Mouse (Mus musculus) G1E (cell line): Measurements from ENCODE around the gene Trip12. TPM values are rescaled to one million over a fixed set of nuclear protein-coding genes. Genes with fewer than 3 reads are reported as not detected.

Source experiments
- ATAC-seq: 2 replicates; pipeline ENCODE4 v1.8.0; 2016; ENCODE audit warnings: mild to moderate bottlenecking; ENCODE audit not compliant: insufficient number of reproducible peaks, poor library complexity, low FRiP score, severe bottlenecking; ENCODE audit errors: extremely low read depth
- DNase-seq: peaks from one replicate; pipeline ENCODE4 v3.0.0; 2012; ENCODE audit warnings: low spot score
- H3K27me3 ChIP-seq: 2 replicates; pipeline ENCODE4 v1.6.1; 2012; ENCODE audit warnings: mild to moderate bottlenecking, low read length, inconsistent platforms; ENCODE audit not compliant: insufficient read depth
- H3K36me3 ChIP-seq: replicated peaks from 2 replicates; pipeline ENCODE3; 2012; ENCODE audit warnings: mild to moderate bottlenecking, inconsistent platforms
- H3K4me1 ChIP-seq: 2 replicates; pipeline ENCODE4 v1.6.1; 2012; ENCODE audit warnings: low read depth, low read length, inconsistent platforms, mixed read lengths; ENCODE audit not compliant: insufficient read depth
- H3K4me3 ChIP-seq: 2 replicates; pipeline ENCODE4 v1.5.1; 2012; ENCODE audit warnings: low read depth, mild to moderate bottlenecking, inconsistent platforms, low read length, moderate library complexity, mixed read lengths
- H3K9me3 ChIP-seq: replicated peaks from 2 replicates; pipeline ENCODE4 v1.6.1; 2012; ENCODE audit warnings: inconsistent platforms
- CTCF ChIP-seq: IDR thresholded peaks from 2 replicates; pipeline ENCODE4 v1.5.1; 2012; ENCODE audit warnings: low read depth, low read length, inconsistent platforms, mixed read lengths
- GATA1 ChIP-seq: IDR thresholded peaks from 2 replicates; pipeline ENCODE4 v1.6.1; 2012; ENCODE audit warnings: borderline replicate concordance, low read length, inconsistent platforms, mixed read lengths
- GATA2 ChIP-seq: IDR thresholded peaks from 2 replicates; pipeline ENCODE4 v1.6.1; 2012; ENCODE audit warnings: low read depth, low read length, inconsistent platforms, borderline replicate concordance
- POLR2AphosphoS5 ChIP-seq: IDR thresholded peaks from 2 replicates; pipeline ENCODE4 v1.6.1; 2012; ENCODE audit warnings: low read depth, low read length, inconsistent platforms; ENCODE audit not compliant: insufficient replicate concordance
- TAL1 ChIP-seq: conservative IDR thresholded peaks from 2 replicates; pipeline ENCODE4 v1.6.1; 2012; ENCODE audit warnings: low read depth, low read length, inconsistent platforms, mixed read lengths
- polyA plus RNA-seq: library from polyadenylated mRNA; stranded (reverse); fragments of >175 nt; gene quantifications from 2 replicates; pipeline ENCODE4 v1.2.3, GENCODE M21; 2012
- total RNA-seq, 2 experiments: library from RNA; stranded (forward) in 1 of 2; stranded (reverse) in 1 of 2; fragments of 200-1000 nt in 1 of 2; fragments of >200 nt in 1 of 2; fragmentation: Nextera tagmentation in 1 of 2; gene quantifications; 2 replicates each; pipeline ENCODE4 v1.2.3; 2014 to 2017

Gene Trip12
- total and polyA plus RNA-seq, 3 experiments, result 111 to 696 (median 620) TPM

GRCm38 (mm10) chr1:84737097-84737496 is 103.2 kb downstream of the Trip12 start:
- H3K9me3 ChIP-seq, result no peaks in the 10 kb centered on the region
- no peaks in the 10 kb centered on the region for H3K27me3 ChIP-seq
- no peak overlapping the region for H3K4me3 ChIP-seq
- peaks cover 8% of the 10 kb centered on the region for H3K4me1 ChIP-seq
- ATAC-seq, result no peak
- TF ChIP-seq POLR2AphosphoS5 (no peak), CTCF (no peak), TAL1 (no peak), GATA1 (no peak), GATA2 (no peak)
- peaks cover 77% of the 10 kb centered on the region for H3K36me3 ChIP-seq
- no peak for DNase-seq

- no peak overlapping the region for H3K4me3 ChIP-seq
These were observed 106.5 kb downstream of the Trip12 start for GRCm38 (mm10) chr1:84733799-84734198.

GRCm38 (mm10) chr1:84731763-84732162 is 108.6 kb downstream of the Trip12 start:
- Histone ChIP-seq H3K4me1 (no peaks in the 10 kb centered on the region), H3K9me3 (no peaks in the 10 kb centered on the region), H3K4me3 (no peak overlapping the region), H3K27me3 (no peaks in the 10 kb centered on the region), H3K36me3 (peaks cover 74% of the 10 kb centered on the region)
- ATAC-seq, result no peak
- no peak for DNase-seq
- no peak for TF ChIP-seq GATA2
- TF ChIP-seq POLR2AphosphoS5, result no peak
- no peak for TF ChIP-seq CTCF
- no peak for TF ChIP-seq TAL1
- TF ChIP-seq GATA1, result no peak

More at GRCm38 (mm10) chr1:84733799-84734198, 106.5 kb downstream of the Trip12 start:
- no peak for TF ChIP-seq TAL1
- TF ChIP-seq CTCF, result peak; percentile 72
- H3K36me3 ChIP-seq, result peaks cover 74% of the 10 kb centered on the region
- no peak for ATAC-seq
- no peaks in the 10 kb centered on the region for H3K9me3 ChIP-seq
- H3K4me1 ChIP-seq, result no peaks in the 10 kb centered on the region; the same call in 1 of the 2 replicates
- no peaks in the 10 kb centered on the region for H3K27me3 ChIP-seq
- DNase-seq, result no peak

GRCm38 (mm10) chr1:84722841-84723240 is 117.5 kb downstream of the Trip12 start:
- ATAC-seq (no peak), DNase-seq (no peak)
- TF ChIP-seq TAL1, result no peak
- TF ChIP-seq GATA1, result no peak
- TF ChIP-seq GATA2, result no peak
- no peak for TF ChIP-seq POLR2AphosphoS5
- H3K4me1 ChIP-seq, result 0 out of 2 replicates have a peak, but pooled peaks cover 4% of the 10 kb centered on the region
- no peak overlapping the region for H3K4me3 ChIP-seq
- peaks cover 57% of the 10 kb centered on the region for H3K36me3 ChIP-seq
- no peaks in the 10 kb centered on the region for H3K9me3 ChIP-seq
- no peaks in the 10 kb centered on the region for H3K27me3 ChIP-seq

GRCm38 (mm10) chr1:84722371-84722770 is 117.9 kb downstream of the Trip12 start:
- no peaks in the 10 kb centered on the region for H3K27me3 ChIP-seq
- DNase-seq (no peak), ATAC-seq (no peak)
- no peaks in the 10 kb centered on the region for H3K9me3 ChIP-seq
- H3K4me1 ChIP-seq, result 0 out of 2 replicates have a peak, but pooled peaks cover 4% of the 10 kb centered on the region
- no peak for TF ChIP-seq POLR2AphosphoS5
- TF ChIP-seq GATA2, result no peak
- no peak for TF ChIP-seq TAL1
- no peak for TF ChIP-seq CTCF
- TF ChIP-seq GATA1, result no peak
- H3K4me3 ChIP-seq, result no peak overlapping the region
- peaks cover 52% of the 10 kb centered on the region for H3K36me3 ChIP-seq

- H3K9me3 ChIP-seq, result no peaks in the 10 kb centered on the region
- 0 out of 2 replicates have a peak, but pooled peaks cover 4% of the 10 kb centered on the region for H3K4me1 ChIP-seq
- TF ChIP-seq TAL1 (no peak), POLR2AphosphoS5 (no peak), CTCF (no peak), GATA1 (no peak), GATA2 (no peak)
- H3K27me3 ChIP-seq, result no peaks in the 10 kb centered on the region
- H3K4me3 ChIP-seq, result no peak overlapping the region
- DNase-seq, result no peak
- peaks cover 48% of the 10 kb centered on the region for H3K36me3 ChIP-seq
- ATAC-seq, result no peak
These were observed 118.4 kb downstream of the Trip12 start for GRCm38 (mm10) chr1:84721942-84722341.

- no peaks in the 10 kb centered on the region for H3K4me1 ChIP-seq
- no peak for TF ChIP-seq POLR2AphosphoS5
- TF ChIP-seq GATA2, result no peak
- no peak for TF ChIP-seq CTCF
- no peak for TF ChIP-seq TAL1
- no peak for TF ChIP-seq GATA1
- ATAC-seq (no peak), DNase-seq (no peak)
- H3K36me3 ChIP-seq, result no peaks in the 10 kb centered on the region
- H3K27me3 ChIP-seq, result 0 out of 2 replicates have a peak, but pooled peaks cover 2% of the 10 kb centered on the region
- no peak overlapping the region for H3K4me3 ChIP-seq
- no peaks in the 10 kb centered on the region for H3K9me3 ChIP-seq
These were observed 130.2 kb downstream of the Trip12 start for GRCm38 (mm10) chr1:84709810-84710785.
